Mouse (Mus musculus) kidney, postnatal 0 days (tissue): ENCODE results near the gene Upf1. TPM values are rescaled to one million over a fixed set of nuclear protein-coding genes. Genes with fewer than 3 reads are reported as not detected.
A peak's percentile ranks its signal among the peaks of the same experiment; 100 is the strongest.

Source experiments
- ATAC-seq: fragments of 200-750 bp; cut with Nextera tagmentation; replicated peaks from 2 replicates; pipeline ENCODE4 v1.8.0; 2017; ENCODE audit warnings: low read depth, moderate number of reproducible peaks, moderate TSS enrichment, moderate library complexity; ENCODE audit not compliant: low FRiP score
- DNase-seq: peaks from one replicate; pipeline ENCODE4 v3.0.0-alpha.2; 2016; ENCODE audit warnings: low spot score
- H3K27ac ChIP-seq: fragments of 300-500 bp; sonication (generic); 2 replicates; pipeline ENCODE4 v1.5.1; 2014; ENCODE audit warnings: mild to moderate bottlenecking
- H3K27me3 ChIP-seq: fragments of 300-500 bp; sonication (generic); 2 replicates; pipeline ENCODE4 v1.6.1; 2014; ENCODE audit warnings: low read length, mixed read lengths; ENCODE audit not compliant: insufficient read depth
- H3K36me3 ChIP-seq: fragments of 300-500 bp; sonication (generic); 2 replicates; pipeline ENCODE4 v1.6.1; 2014; ENCODE audit warnings: low read length, mixed read lengths; ENCODE audit not compliant: insufficient read depth
- H3K4me1 ChIP-seq: fragments of 300-500 bp; sonication (generic); replicated peaks from 2 replicates; pipeline ENCODE4 v1.6.1; 2014; ENCODE audit warnings: antibody characterized with exemption, low read length, mixed read lengths; ENCODE audit not compliant: insufficient read depth
- H3K4me2 ChIP-seq: fragments of 300-500 bp; sonication (generic); 2 replicates; pipeline ENCODE4 v1.6.1; 2014; ENCODE audit warnings: mild to moderate bottlenecking, low read length, moderate library complexity, mixed read lengths
- H3K4me3 ChIP-seq: fragments of 300-500 bp; sonication (generic); replicated peaks from 2 replicates; pipeline ENCODE4 v1.5.1; 2014; ENCODE audit warnings: low read depth, low read length
- H3K9ac ChIP-seq: fragments of 300-500 bp; sonication (generic); 2 replicates; pipeline ENCODE4 v1.6.1; 2014; ENCODE audit warnings: low read depth, low read length
- H3K9me3 ChIP-seq: fragments of 300-500 bp; sonication (generic); replicated peaks from 2 replicates; pipeline ENCODE4 v1.6.1; 2016; ENCODE audit warnings: low read length, inconsistent platforms, mixed read lengths
- CTCF ChIP-seq: IDR thresholded peaks from 2 replicates; pipeline ENCODE4 v1.5.1; 2016; ENCODE audit warnings: antibody characterized with exemption, low read depth, mild to moderate bottlenecking, moderate library complexity
- WGBS: fragments of 180-500 bp; shearing (Covaris S2); extraction: QIAGEN DNeasy Blood & Tissue Kit; methylation state at CpG from one replicate; pipeline ENCODE4 v1.1.7; 2014; 5-methylcytosine and 5-hydroxymethylcytosine counted together
- polyA plus RNA-seq: library from polyadenylated mRNA; unstranded; fragments of >200 nt; fragmentation: Nextera tagmentation; extraction: Ambion mirVana; gene quantifications from 2 replicates; pipeline ENCODE4 v1.2.1, GENCODE M21; 2015

Gene Upf1
- 11.6 and 12.5 TPM in 2 replicates for polyA plus RNA-seq

DNA sequence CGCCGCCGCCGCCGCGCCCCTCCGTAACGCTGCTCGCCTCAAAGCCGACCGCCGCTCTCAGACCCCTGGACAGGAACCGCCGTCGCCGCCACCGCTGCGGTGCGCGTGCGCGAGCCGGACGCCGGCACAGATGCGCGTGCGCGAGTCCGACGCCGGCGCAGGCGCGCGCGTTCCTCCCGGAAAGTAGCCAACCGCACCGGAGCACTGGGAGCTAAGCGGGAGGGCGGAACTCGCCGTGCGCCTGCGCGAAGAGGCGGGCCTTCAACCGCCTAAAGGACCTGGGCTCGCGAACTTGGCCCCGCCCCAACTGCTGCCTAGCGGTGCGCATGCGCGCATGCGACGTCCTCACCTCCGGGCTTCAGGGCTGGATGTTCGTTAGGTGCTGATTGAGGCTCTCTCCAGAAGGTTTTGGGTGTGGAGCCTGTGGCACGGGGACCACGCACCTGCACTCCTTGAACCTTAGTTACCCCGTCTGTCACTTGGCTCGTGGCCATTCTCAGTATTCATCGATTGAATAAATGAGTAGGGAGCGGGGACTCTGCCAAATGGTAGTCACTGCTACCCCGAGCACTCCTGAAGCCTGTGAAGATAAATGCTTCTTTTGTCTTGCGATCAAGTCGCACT is at the start of gene Upf1:
Gene Upf1, minus strand, starts transcription at position 85 of the 624 bp plus-strand sequence.
- peak; percentile 90 for ATAC-seq
- under 1% methylated on average over 69 of the region's 69 CpGs for WGBS
- peaks cover 18% of the 10 kb centered on the region for H3K4me1 ChIP-seq

DNA sequence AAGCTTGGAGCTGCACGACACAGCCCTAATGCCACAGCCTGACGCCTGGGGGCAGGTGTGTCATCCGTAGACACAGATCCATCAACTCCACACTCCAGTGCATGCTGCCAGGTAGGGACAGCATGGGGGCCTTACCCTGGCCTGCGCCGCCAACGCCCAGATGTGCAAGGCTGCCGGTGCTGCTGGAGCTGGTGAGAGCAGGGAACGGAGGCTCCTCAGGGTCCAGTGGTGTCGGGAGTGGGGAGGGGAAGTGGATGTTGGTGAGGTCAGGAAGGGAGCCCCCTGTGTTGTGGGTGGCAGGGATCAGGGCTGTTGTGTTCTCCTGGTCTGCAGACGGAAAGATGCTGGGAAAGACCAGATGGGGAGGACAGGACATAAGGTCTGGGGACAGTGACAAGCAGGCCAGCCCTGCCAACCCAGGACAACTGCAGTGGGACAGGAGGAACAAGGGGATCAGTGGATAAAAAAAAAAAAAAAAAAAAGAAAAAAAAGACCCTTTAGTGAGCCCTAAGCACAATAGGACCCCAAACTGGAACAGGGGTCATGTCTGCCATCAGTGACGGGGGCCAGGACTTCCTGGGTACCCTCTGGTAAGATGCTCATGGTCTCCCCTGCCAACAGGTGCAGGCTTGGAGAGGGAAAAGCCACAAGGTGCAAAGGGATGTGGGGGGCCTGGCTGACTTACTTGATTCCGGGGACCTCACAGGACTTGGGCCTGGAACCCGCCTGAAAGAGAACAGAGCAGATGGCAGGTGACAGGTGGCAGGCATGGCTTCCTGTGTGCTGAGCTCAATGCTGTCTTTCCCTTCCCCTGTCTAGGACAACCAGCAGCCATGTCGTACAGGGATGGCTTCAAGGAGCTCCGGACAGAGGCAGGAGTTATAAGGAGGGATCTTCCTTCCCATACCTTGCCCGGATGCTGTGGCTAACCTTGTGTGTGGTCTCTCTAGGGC is 44.8 kb upstream of the Upf1 start:
- ATAC-seq: no peak
- WGBS: 87% methylated on average over 16 of the region's 16 CpGs
- TF ChIP-seq CTCF: no peak

More for the DNA sequence above, at the start of gene Upf1:
- Histone ChIP-seq H3K4me2 (peak within 1 kb of the TSS; percentile 80), H3K27ac (peak within 1 kb of the TSS; percentile 90), H3K27me3 (no peaks in the 10 kb centered on the region), H3K36me3 (peaks cover 6% of the 10 kb centered on the region; the same call in 1 of the 2 replicates), H3K9ac (peak within 1 kb of the TSS; percentile 97), H3K4me3 (peak within 1 kb of the TSS; percentile 92), H3K9me3 (no peaks in the 10 kb centered on the region)
- TF ChIP-seq CTCF: no peak
- DNase-seq: peak; percentile 98

DNA sequence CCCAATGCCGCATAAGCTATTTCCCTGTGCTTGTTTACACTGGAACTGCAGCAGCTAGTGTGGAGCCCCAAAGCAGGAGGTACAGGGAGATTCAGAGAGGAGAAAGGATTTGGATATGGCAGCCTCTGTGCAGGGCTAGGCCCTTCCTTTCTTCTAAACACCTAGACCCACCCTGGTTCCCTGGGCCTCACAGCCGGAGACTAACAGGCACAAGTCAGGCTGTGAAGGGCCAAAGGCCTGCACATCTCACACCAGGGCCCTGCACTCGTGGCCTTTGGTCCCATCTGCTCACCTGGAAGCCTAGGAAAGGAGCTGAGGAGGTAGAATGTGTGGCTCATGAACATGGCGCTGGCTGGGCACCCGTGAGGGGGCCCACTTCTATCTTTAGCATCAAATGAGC is 43.1 kb upstream of the Upf1 start:
- Histone ChIP-seq H3K4me3 (no peak overlapping the region), H3K4me2 (no peak overlapping the region), H3K27ac (no peak overlapping the region), H3K9ac (no peak overlapping the region), H3K4me1 (no peaks in the 10 kb centered on the region), H3K9me3 (no peaks in the 10 kb centered on the region), H3K36me3 (peaks cover 8% of the 10 kb centered on the region), H3K27me3 (no peaks in the 10 kb centered on the region)
- DNase-seq (no peak), ATAC-seq (no peak)
- WGBS: 83% methylated on average over 5 of the region's 5 CpGs
- no peak for TF ChIP-seq CTCF

More for the DNA sequence above, 44.8 kb upstream of the Upf1 start:
- H3K27ac ChIP-seq: no peak overlapping the region
- H3K36me3 ChIP-seq: peaks cover 4% of the 10 kb centered on the region; the same call in 1 of the 2 replicates
- no peak overlapping the region for H3K9ac ChIP-seq
- H3K4me1 ChIP-seq: no peaks in the 10 kb centered on the region
- no peak overlapping the region for H3K4me3 ChIP-seq
- H3K9me3 ChIP-seq: no peaks in the 10 kb centered on the region
- no peak overlapping the region for H3K4me2 ChIP-seq
- H3K27me3 ChIP-seq: no peaks in the 10 kb centered on the region
- DNase-seq: no peak

- no peak overlapping the region for H3K9ac ChIP-seq
- H3K4me1 ChIP-seq: no peaks in the 10 kb centered on the region
- no peaks in the 10 kb centered on the region for H3K9me3 ChIP-seq
- WGBS: 71% methylated on average over 5 of the region's 5 CpGs
- H3K4me2 ChIP-seq: no peak overlapping the region
- DNase-seq (no peak), ATAC-seq (no peak; the same call in 1 of the 2 replicates)
- H3K27me3 ChIP-seq: no peaks in the 10 kb centered on the region
- H3K36me3 ChIP-seq: peaks cover 12% of the 10 kb centered on the region
- TF ChIP-seq CTCF: no peak
- H3K27ac ChIP-seq: no peak overlapping the region
- H3K4me3 ChIP-seq: no peak overlapping the region
These were observed 42.6 kb upstream of the Upf1 start for GRCm38 (mm10) chr8:70395649-70396048.

DNA sequence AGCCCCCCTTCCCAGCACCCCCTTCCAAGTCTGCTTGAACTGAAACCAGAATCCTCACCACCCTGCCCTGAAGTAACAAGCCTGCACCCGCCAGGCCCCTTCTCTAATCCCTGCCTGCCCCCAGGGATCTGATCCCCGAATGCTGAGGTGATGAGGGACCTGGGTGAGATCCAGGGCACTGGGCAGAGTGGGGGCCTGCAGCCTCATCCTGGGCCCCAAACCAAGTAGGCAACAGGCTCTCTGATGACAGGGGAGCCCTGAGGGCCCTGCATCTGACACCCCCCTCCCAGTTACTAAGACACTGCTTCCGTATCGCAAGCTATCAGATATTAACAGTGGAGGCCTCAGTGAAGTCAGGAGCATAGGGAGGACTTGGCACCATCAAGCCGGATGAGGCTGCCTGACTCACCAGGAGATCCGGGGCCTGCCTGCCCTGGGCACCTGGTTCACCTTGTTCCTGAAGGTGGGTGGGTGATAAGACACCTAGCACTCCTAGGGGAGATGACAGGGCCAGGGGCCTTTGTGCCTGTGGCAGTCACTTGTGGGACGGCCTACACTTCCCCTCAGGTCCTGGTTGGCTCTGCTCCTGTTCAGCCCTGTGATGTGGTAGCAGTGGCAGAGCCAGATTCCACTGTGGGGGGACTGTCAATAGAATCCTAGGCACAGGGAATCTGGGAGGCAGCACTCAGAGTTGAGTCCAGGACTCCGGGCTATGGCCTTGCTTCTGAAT is 41.4 kb upstream of the Upf1 start:
- TF ChIP-seq CTCF: no peak
- no peaks in the 10 kb centered on the region for H3K27me3 ChIP-seq
- H3K4me2 ChIP-seq: no peak overlapping the region
- no peaks in the 10 kb centered on the region for H3K9me3 ChIP-seq
- DNase-seq: no peak
- no peak overlapping the region for H3K4me3 ChIP-seq
- ATAC-seq: no peak
- 83% methylated on average over 8 of the region's 8 CpGs for WGBS
- H3K36me3 ChIP-seq: peaks cover 8% of the 10 kb centered on the region
- no peak overlapping the region for H3K9ac ChIP-seq
- H3K27ac ChIP-seq: no peak overlapping the region
- H3K4me1 ChIP-seq: no peaks in the 10 kb centered on the region

DNA sequence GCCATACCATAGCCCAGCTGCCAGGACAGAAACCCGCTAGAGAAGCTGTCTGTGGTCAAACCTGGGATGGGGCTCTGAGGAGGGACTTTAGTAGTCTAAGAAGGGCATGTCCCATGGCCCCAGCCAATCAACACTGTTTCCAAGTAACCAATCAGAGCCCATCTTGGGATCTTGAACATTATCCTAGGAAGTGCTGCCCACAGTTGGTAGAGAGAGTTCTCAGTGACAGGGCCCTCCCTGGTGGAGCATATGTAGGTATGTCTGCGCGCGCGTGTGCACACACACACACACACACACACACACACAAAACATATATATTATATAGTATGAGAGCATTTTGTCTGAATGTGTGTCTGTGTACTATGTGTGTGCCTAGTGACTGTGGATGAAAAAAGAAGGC is 40.0 kb upstream of the Upf1 start:
- Histone ChIP-seq H3K9me3 (no peaks in the 10 kb centered on the region), H3K4me2 (no peak overlapping the region), H3K27me3 (no peaks in the 10 kb centered on the region), H3K9ac (no peak overlapping the region), H3K27ac (no peak overlapping the region), H3K4me1 (no peaks in the 10 kb centered on the region), H3K4me3 (no peak overlapping the region), H3K36me3 (peaks cover 8% of the 10 kb centered on the region)
- ATAC-seq (no peak), DNase-seq (no peak)
- 87% methylated on average over 5 of the region's 5 CpGs for WGBS
- no peak for TF ChIP-seq CTCF
